Mouse (Mus musculus): ENCODE data around the gene Ier3.

GRCm38 (mm10) chr17:35812307-35812706, 9.2 kb upstream of the Ier3 start:
- TF ChIP-seq ZC3H11A (IDR thresholded peaks at IDR 0.05; ENCODE audit: borderline replicate concordance, low read depth, low read length) (no peak), HCFC1 (IDR thresholded peaks at IDR 0.05; ENCODE audit: borderline replicate concordance, insufficient read depth, low read length) (no peak), ZNF384 (IDR thresholded peaks at IDR 0.05; ENCODE audit: low read depth, low read length) (no peak), MAFK (IDR thresholded peaks at IDR 0.05; ENCODE audit: insufficient read depth, low read depth, low read length) (no peak), CHD2 (IDR thresholded peaks at IDR 0.05; ENCODE audit: low read depth, low read length) (no peak)
